Mouse (Mus musculus) lung, postnatal 10 days (tissue): ENCODE results near the gene Ppy.
A peak's percentile ranks its signal among the peaks of the same experiment; 100 is the strongest.

Source experiments
- DNase-seq: peaks from one replicate; pipeline ENCODE4 v3.0.0; 2021

Ppy gene

GRCm38 (mm10) chr11:102087931-102088898 is 12.9 kb downstream of the Ppy start, which contains the start of gene Mpp2:
Mpp2 (minus strand) TSS chr11:102088515.
- DNase-seq = peak; percentile 81

- DNase-seq = peak; percentile 82
Measured at GRCm38 (mm10) chr11:102087081-102087751, 13.9 kb downstream of the Ppy start.

- DNase-seq = peak; percentile 29
Measured at GRCm38 (mm10) chr11:102086331-102086730, 14.8 kb downstream of the Ppy start.

GRCm38 (mm10) chr11:102084159-102084558 is 17.0 kb downstream of the Ppy start:
- DNase-seq = no peak

GRCm38 (mm10) chr11:102083193-102083592 is 17.9 kb downstream of the Ppy start:
- DNase-seq = no peak

- peak; percentile 84 for DNase-seq
Measured at GRCm38 (mm10) chr11:102082322-102082721, 18.8 kb downstream of the Ppy start.

- DNase-seq = no peak
Measured at GRCm38 (mm10) chr11:102073722-102074121, 27.4 kb downstream of the Ppy start.

- DNase-seq = no peak
Measured at GRCm38 (mm10) chr11:102072729-102073128, 28.4 kb downstream of the Ppy start.

GRCm38 (mm10) chr11:102070426-102070825 is 30.7 kb downstream of the Ppy start:
- no peak for DNase-seq

- no peak for DNase-seq
Measured at GRCm38 (mm10) chr11:102069633-102070032, 31.5 kb downstream of the Ppy start.

- no peak for DNase-seq
Measured at GRCm38 (mm10) chr11:102068969-102069368, 32.1 kb downstream of the Ppy start.

- no peak for DNase-seq
Measured at GRCm38 (mm10) chr11:102063076-102063475, 38.0 kb downstream of the Ppy start.

- DNase-seq = no peak
Measured at GRCm38 (mm10) chr11:102061941-102062473, 39.1 kb downstream of the Ppy start.

- peak; percentile 85 for DNase-seq
Measured at GRCm38 (mm10) chr11:102061236-102061940, 39.7 kb downstream of the Ppy start.

GRCm38 (mm10) chr11:102053847-102054246 is 47.3 kb downstream of the Ppy start:
- peak; percentile 61 for DNase-seq

- peak; percentile 57 for DNase-seq
Measured at GRCm38 (mm10) chr11:102053183-102053582, 47.9 kb downstream of the Ppy start.

- no peak for DNase-seq
Measured at GRCm38 (mm10) chr11:102052697-102053096, 48.4 kb downstream of the Ppy start.

GRCm38 (mm10) chr11:102051954-102052353 is 49.2 kb downstream of the Ppy start:
- DNase-seq = peak; percentile 70

GRCm38 (mm10) chr11:102051541-102051940 is 49.6 kb downstream of the Ppy start:
- DNase-seq = peak; percentile 85
